Mouse (Mus musculus) olfactory bulb, adult 2 months (tissue): ENCODE results near the gene Adgra1. TPM values are rescaled to one million over a fixed set of nuclear protein-coding genes. Genes with fewer than 3 reads are reported as not detected.

ENCODE experiments used
- H3K27ac ChIP-seq: fragments of 200-500 bp; 2 replicates; pipeline ENCODE4 v1.5.1; 2012; ENCODE audit warnings: low read depth, low read length; ENCODE audit not compliant: insufficient read depth
- H3K4me1 ChIP-seq: fragments of 200-500 bp; 2 replicates; pipeline ENCODE4 v1.6.1; 2012; ENCODE audit warnings: low read length; ENCODE audit not compliant: control insufficient read depth, insufficient read depth
- H3K4me3 ChIP-seq: fragments of 200-500 bp; 2 replicates; pipeline ENCODE4 v1.5.1; 2012; ENCODE audit warnings: mild to moderate bottlenecking, low read depth, low read length, moderate library complexity; ENCODE audit not compliant: insufficient read depth
- CTCF ChIP-seq: fragments of 200-500 bp; IDR thresholded peaks from 2 replicates; pipeline ENCODE4 v1.5.1; 2012; ENCODE audit warnings: low read depth, mild to moderate bottlenecking, low read length, moderate library complexity; ENCODE audit not compliant: insufficient read depth
- POLR2A ChIP-seq: fragments of 200-500 bp; IDR thresholded peaks from 2 replicates; pipeline ENCODE4 v1.6.1; 2012; ENCODE audit warnings: mild to moderate bottlenecking, low read depth, low read length, moderate library complexity; ENCODE audit not compliant: insufficient read depth
- WGBS: fragments of 180-500 bp; shearing (Covaris S2); methylation state at CpG from one replicate; pipeline ENCODE4 v1.1.7; 2018; 5-methylcytosine and 5-hydroxymethylcytosine counted together
- polyA plus RNA-seq: library from polyadenylated mRNA; stranded (reverse); fragments of >200 nt; gene quantifications from 2 replicates; pipeline ENCODE4 v1.2.4, GENCODE M21; 2012; ENCODE audit warnings: low replicate concordance; ENCODE audit not compliant: missing spikeins, insufficient read depth, insufficient read length

The Adgra1 gene
- not detected in 2 replicates for polyA plus RNA-seq

DNA sequence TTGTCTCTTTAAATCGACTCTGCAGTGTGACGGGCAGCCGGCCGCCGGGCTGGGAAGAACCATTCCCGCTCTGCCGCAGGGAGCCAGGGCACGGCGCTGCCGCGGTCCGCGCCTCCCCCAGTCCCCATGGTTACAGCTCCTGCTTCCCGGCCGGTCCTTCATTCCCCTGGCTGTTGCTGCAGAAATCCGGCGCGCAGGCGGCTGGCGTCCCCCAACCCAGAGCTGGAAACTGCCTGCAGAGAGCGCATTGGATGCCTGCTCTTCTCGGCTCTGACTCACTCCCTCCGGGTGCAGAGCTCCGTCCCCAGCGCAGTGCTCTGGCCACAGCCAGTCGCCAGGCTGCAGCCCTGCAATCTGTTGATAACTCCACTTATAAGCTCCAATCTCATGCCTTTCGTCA is at the start of gene Adgra1:
Gene Adgra1, plus strand, starts transcription at position 139 of the 400 bp plus-strand sequence.
- Histone ChIP-seq H3K4me3 (peak within 1 kb of the TSS; percentile 46), H3K27ac (peak within 1 kb of the TSS; percentile 59), H3K4me1 (peaks cover 29% of the 10 kb centered on the region)
- WGBS: under 1% methylated on average over 27 of the region's 27 CpGs
- no peak for TF ChIP-seq CTCF
- no peak for TF ChIP-seq POLR2A

- no peak overlapping the region for H3K4me3 ChIP-seq
- no peak for TF ChIP-seq CTCF
- TF ChIP-seq POLR2A: no peak
- no peak overlapping the region for H3K27ac ChIP-seq
- no peaks in the 10 kb centered on the region for H3K4me1 ChIP-seq
- 84% methylated on average over 2 of the region's 2 CpGs for WGBS
Observed at GRCm38 (mm10) chr7:139787382-139787781, 46.6 kb upstream of the Adgra1 start.

DNA sequence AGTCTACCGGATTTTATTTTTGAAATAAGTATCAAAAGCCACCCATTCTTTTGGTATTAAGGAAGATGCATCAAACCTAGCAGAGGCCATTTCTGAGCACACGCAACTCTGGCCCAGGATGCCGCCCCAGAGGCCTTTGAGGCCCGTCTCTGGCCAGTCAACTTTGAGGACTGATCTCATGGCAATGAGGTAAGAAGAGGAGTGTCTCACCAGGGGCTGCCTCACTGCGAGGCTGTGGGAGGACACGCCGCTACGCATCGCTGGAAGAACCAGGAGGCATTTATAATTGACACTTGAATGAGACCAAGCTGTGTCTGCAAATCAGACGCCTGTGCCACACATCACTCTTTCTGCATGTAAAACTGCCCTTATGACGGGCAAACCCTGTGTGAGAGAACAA is 45.0 kb upstream of the Adgra1 start:
- WGBS: 79% methylated on average over 11 of the region's 11 CpGs
- H3K4me3 ChIP-seq: no peak overlapping the region
- H3K4me1 ChIP-seq: no peaks in the 10 kb centered on the region
- no peak for TF ChIP-seq POLR2A
- no peak for TF ChIP-seq CTCF
- H3K27ac ChIP-seq: no peak overlapping the region

- Histone ChIP-seq H3K4me3 (no peak overlapping the region), H3K27ac (no peak overlapping the region), H3K4me1 (no peaks in the 10 kb centered on the region)
- TF ChIP-seq CTCF (no peak), POLR2A (no peak)
- WGBS: 86% methylated on average over 4 of the region's 4 CpGs
Observed at GRCm38 (mm10) chr7:139789718-139790117, 44.3 kb upstream of the Adgra1 start.

DNA sequence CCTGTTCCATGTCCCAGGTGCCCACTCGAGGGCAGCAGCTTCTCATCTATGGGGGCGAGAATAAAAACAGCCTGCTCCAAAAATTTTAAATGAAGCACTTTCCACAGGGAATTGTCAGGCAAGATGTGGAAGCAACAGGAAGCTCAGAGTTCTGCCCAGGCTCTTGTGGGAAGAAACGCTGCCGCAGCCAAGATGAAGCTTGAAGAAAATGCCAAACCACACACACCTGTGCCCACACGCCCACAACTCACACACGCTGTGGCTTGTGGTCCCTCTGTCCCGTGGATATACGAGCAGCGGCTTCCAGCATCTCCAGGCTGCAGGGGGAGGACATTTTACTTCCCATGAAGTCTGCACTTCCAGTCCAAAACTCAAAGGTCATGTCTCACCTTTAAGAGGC is 42.4 kb upstream of the Adgra1 start:
- no peak overlapping the region for H3K27ac ChIP-seq
- no peak overlapping the region for H3K4me3 ChIP-seq
- TF ChIP-seq POLR2A (no peak), CTCF (no peak)
- WGBS: 82% methylated on average over 9 of the region's 9 CpGs
- H3K4me1 ChIP-seq: no peaks in the 10 kb centered on the region

DNA sequence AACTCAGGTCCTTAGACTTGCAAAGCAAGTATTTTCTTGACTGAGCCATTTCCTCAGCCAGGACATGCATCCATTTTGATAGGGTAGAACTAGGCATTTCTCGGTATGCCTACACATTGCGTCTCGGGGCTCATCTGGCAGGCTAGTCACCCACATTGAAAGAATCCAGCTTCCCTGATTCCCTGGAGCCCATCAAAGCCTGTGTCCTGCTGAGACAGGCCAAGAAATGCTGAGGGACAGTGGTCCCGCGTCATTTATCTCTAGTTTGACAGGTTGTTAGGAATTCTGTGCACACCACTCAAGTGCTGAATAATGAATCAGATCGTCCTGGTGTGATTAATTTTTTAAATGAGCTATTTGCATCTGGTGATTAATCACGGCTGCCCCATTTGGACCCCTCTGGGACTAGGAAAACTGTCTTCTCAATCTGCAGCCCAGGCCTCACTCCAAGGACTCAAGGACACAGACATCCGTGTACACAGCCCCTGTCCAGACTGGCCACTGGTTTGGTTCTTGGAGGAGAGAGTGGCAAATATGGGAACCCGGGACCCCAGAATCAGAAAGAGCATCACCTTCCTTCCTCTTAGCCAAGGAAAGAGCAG is 38.9 kb upstream of the Adgra1 start:
- TF ChIP-seq POLR2A (no peak), CTCF (no peak)
- WGBS: 82% methylated on average over 9 of the region's 9 CpGs
- no peak overlapping the region for H3K27ac ChIP-seq
- H3K4me3 ChIP-seq: no peak overlapping the region
- H3K4me1 ChIP-seq: no peaks in the 10 kb centered on the region

- no peak overlapping the region for H3K4me3 ChIP-seq
- no peak for TF ChIP-seq POLR2A
- no peak for TF ChIP-seq CTCF
- 81% methylated on average over 9 of the region's 9 CpGs for WGBS
- H3K27ac ChIP-seq: no peak overlapping the region
- H3K4me1 ChIP-seq: no peaks in the 10 kb centered on the region
Observed at GRCm38 (mm10) chr7:139797186-139798109, 36.5 kb upstream of the Adgra1 start.

- TF ChIP-seq POLR2A (no peak), CTCF (no peak)
- no peak overlapping the region for H3K27ac ChIP-seq
- H3K4me1 ChIP-seq: no peaks in the 10 kb centered on the region
- 62% methylated on average over 8 of the region's 8 CpGs for WGBS
- no peak overlapping the region for H3K4me3 ChIP-seq
Observed at GRCm38 (mm10) chr7:139806175-139806601, 27.8 kb upstream of the Adgra1 start.

DNA sequence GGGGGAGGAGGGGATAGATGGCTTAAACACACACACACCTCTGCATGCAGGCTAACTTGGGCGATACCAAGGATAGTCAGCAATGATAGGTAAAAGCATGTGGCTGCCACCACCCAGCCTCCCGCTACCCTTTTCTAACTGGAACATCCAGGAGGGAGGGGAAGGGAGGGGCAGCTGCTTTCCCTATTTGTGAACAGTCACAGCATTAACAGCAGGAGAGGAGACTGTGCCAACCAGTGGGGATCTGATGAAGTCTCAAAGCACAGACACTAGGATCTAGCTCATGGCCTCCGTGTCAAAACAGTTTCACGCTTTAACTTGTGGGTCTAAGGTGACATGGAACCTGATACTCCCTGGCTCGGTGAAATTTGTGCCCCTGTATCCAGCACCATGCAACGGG is 23.9 kb upstream of the Adgra1 start:
- Histone ChIP-seq H3K27ac (no peak overlapping the region), H3K4me1 (no peaks in the 10 kb centered on the region), H3K4me3 (no peak overlapping the region)
- 61% methylated on average over 6 of the region's 6 CpGs for WGBS
- no peak for TF ChIP-seq CTCF
- no peak for TF ChIP-seq POLR2A

DNA sequence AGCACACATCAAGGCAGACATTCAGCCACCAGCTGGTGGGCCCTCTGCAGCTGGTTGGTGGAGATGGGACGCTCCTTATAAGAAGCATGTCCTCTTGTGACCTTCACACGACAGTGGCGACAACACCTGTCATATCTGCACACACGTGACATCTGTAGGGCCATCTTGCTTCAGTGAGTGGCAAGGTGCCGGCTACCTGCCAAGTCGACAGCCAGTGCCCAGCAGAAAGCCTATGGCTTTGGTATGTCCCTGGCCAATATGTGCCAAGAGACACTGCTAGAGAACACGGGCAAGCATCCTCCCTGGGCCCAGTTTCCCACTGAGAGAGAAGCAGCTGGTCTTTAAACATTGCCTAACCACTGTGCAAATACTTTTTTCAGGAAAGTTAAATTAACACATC is 22.3 kb upstream of the Adgra1 start:
- Histone ChIP-seq H3K4me1 (peaks cover 10% of the 10 kb centered on the region; the same call in 1 of the 2 replicates), H3K27ac (no peak overlapping the region), H3K4me3 (no peak overlapping the region)
- WGBS: 94% methylated on average over 7 of the region's 7 CpGs
- no peak for TF ChIP-seq CTCF
- TF ChIP-seq POLR2A: no peak
